Mouse (Mus musculus) G1E-ER4 (cell line): Measurements from ENCODE around the gene Rab3il1. TPM values are rescaled to one million over a fixed set of nuclear protein-coding genes. Genes with fewer than 3 reads are reported as not detected.

Experiments used
- GATA1 ChIP-seq: IDR thresholded peaks from one replicate; pipeline ENCODE4 v1.8.0; 2012; ENCODE audit warnings: low read length, inconsistent platforms
- polyA plus RNA-seq: library from polyadenylated mRNA; stranded (reverse); fragments of >175 nt; gene quantifications from 2 replicates; pipeline ENCODE4 v1.2.3, GENCODE M21; 2012

Rab3il1 gene
- polyA plus RNA-seq, 1 experiment, result 15.6 TPM

DNA sequence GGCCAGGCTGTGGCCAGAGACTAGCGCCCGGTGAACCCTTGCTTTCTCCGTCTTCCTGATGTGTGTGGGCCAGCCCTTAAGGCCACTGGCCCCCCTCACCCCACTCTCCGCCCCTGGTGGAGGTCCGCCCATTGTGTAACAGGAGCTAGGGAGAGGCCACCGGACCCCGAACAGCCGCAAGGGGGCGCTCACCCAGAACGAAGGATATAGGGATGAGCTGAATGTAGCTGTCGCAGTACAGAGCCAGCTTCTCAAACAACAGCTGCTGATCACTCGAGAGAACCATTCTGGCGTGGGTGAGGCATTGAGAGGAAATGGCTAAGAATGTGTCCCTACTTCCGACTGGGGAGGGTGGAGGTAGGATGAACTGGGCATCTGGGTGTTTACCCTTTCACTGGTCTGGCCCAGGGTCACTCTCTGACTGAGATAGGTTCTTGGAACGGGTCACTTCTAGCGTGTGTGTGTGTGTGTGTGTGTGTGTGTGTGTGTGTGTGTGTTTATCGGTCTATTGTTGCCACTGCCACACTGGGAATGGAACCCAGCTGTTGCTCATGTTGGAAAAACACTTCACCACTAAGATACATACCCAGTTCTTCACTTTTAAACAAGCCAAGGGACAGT is 8.3 kb upstream of the Rab3il1 start:
- TF ChIP-seq GATA1, result no peak

DNA sequence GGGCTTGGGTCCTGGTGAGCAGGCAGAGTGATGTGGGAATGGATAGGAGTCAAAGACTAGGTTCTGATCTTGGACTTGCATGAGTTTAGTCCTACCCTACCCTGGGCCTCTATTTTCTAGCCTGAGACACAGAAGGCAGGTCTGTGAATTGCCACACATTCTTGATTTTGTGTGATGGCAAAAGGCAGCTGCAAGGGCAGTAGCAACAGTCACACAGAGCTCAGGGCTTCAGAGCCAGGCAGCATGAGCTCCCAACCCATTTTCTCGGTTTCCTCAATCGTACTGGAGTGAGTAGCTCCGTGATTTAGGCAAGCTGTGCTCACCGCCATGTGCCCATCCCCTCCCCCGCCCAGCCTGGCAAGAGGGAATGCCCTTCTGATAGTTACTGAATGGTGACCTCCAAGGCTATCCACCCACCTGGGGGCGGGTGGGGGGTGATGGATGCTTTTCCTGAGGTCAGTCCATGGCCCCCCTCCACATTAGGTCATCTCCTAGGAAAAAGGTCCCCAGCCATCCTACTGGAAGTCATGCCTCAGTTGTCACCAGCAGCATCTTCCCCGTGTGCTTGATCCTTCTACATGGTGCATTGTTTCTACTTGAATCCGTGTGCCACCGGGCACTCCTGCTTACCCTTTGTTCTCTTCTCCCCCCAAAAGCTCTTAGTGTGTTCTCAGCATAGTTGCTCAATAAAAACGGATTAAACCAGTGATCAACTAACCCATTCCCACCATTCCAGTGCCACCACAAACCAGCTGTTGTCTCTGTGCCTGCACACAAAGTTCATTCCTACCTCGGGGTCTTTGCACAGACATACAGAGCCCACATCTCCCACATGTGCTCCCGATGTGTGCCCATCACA is 4.0 kb upstream of the Rab3il1 start:
- no peak for TF ChIP-seq GATA1

DNA sequence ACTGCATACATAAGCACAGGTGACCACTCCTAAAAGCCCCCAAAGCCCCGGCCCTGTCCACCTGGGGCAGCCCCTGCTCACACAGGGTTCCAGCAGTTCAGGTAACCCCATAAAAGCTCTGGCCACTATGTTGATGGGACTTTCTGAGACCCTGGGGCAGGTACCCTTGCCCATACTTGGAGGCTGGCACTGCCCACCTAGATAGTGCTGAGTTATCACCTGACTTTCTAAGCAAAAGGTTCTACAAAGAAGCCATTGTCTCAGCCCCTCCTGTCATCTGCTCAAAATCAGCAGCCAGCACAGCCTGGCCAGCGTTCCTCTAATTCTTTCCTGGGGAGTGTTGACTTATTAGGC is 3.4 kb upstream of the Rab3il1 start:
- TF ChIP-seq GATA1, result no peak

DNA sequence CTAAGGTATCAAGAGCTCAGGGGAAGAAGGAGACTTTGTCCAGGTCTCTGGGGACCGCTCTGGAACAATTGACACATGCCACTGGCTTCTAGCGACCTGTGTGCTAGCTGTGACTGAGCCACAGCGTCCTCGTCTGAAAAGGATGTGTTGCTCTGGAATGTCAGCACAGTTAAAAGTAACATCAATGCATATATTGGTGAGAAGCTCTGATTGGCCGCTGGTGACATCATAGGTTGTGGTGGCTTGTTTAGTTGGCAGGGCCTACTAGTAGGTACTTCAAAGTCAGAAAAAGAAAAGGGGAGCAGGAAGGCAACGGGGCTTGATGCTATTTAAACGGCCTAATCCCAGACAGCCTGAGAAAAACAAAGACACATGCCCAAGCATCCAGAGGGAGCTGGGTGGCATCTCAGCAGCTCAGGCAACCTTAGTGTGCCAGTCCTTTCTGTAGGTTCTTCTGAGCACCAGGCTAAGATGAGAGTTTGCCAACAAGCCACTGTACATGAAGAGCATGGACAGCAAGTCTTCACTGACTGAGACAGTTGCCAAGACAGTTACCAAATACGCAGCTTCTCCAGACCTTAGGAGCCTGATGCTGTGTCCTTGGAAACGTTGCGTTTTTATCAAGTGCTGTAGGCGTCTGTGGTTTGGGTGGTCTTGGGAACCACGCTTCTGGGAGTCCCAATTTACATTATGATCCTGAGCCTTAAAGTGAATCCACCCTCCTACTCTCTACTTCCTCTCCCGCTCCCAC is 2.6 kb upstream of the Rab3il1 start:
- TF ChIP-seq GATA1, result no peak

DNA sequence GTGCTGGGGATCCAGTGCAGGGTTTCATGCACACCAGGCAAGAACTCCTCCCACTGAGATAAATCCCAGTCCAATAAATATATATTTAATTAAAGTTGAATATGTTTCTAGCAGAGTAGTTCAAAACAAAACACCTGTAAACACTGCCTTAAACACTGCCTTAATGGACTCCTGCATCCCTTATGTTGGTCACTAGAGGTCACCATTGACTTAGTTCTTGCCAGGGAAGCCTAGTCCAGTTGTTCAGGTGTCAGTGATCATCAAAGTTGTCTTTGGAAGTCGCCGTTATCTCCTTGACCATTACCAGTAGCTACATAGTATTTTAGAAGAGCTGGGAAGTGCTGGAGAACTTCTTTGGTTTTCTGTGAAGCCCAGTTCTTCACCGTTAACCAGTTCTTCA is 1.1 kb upstream of the Rab3il1 start:
- no peak for TF ChIP-seq GATA1

DNA sequence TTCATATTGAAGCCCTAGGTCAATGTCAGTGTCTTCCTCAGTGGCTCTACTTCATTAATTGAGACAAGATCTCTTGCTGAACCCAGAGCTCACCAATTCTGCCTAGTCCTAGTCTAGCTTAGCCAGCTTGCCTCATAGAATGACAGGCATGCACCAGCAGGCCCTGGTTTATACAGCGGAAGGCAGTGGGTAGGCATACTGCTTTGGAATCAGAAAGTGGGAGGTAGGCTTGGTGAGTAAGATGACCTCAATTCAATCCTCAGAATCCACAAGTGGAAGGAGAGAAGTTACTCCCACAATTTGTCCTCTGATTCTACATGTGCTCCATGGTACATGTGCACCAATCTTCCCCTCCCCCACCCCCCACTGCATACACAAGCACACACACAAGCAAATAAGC is 2.2 kb downstream of the Rab3il1 start:
- no peak for TF ChIP-seq GATA1

DNA sequence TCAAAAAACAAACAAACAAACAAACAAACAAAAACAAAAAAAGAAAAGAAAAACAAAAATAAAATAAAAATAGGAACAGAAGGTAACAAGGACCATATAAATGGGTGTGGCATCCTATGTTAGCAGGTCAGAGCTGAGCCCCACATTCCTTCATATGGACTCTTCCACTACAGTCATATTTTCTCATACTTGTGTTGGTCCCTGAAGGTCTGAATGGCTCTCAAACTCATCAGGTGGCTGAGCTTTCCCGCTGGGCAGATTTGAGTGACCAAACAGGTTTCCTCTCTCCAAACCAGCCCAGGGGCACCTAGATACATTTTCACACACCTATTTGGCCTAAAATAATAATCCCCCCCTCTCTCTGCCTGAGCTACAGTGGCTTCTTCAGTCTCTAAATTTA is 9.9 kb downstream of the Rab3il1 start:
- TF ChIP-seq GATA1, result no peak

DNA sequence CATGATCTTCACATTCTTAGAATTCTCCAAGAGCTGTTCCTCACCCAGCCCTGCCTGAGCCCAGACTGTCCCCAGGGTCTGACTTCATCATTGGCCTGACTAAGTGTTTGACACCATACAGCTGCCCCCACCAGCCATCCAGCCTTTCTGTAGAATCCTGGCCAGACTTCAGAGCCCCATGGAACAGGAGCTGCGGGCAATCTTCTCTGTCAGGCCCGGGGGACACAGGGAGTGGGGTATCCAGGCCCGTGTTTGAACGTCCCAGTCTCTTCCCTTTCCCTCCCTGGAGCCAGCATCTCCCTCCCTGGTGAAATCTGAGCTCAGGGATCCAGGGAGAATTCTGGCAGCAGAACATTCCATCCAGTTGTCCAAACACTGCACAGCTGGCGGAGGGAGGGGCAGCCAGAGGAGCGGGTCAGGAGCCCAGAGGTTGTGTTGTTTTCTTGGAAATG is 11.4 kb downstream of the Rab3il1 start:
- TF ChIP-seq GATA1, result no peak

DNA sequence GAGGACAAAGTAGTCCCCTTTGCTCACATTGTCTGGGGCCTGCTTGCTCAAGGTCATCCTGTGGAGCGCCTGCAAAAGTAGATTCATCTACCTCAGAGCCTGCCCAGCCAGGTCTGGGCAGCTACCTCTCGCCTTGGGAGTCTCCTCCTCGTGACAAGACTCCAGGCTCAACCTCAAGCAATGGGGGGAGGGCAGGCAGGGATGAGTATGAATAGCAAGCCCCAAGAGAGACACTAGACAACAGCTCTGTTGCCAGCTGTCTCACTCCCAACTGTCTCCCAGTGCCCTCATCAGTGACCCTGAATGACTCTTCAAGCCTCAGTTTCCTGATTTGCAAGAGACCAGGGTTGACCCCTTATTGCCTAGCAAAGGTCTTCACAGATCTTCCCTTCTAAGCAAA is 11.9 kb downstream of the Rab3il1 start:
- TF ChIP-seq GATA1, result no peak

DNA sequence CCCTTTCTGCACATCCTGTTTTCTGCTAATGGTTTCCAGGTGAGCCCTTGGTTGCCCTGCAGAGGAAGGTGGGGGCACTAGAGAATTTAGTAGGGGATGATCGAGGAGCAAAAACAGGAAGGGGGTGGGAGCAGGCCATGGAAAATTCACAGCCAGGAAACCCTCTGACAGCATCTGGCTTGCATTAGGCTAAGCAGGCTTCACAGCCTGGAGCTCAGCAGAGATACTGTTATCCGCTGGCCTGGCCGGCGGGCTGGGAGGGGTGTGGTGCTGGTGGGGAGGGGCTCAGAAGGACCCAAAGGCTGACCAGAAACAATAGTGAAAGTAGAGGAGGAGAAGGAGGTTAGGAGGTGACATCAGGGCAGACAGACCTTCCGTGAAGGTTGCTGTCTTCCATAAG is 12.4 kb downstream of the Rab3il1 start:
- no peak for TF ChIP-seq GATA1

DNA sequence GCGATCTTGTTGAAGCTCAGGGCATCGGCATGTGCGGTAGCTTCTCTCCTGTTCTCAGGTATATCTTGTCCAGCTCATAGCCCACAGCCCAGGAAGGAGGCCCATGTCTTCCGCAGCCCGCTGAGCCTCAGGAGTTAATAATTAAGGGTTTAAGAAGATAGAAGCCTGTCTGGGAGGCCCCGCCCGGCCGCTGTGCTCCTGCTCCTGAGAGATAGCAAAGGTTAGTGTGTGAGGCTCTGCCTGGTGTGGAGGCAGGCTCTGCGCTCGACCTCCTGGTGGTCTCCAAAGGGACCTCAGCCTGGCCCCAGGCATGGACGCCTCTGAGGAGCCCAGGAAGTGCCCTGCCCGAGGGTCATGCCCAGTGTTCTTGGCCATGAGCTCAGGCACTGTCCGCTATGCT is 13.4 kb downstream of the Rab3il1 start:
- TF ChIP-seq GATA1, result no peak

DNA sequence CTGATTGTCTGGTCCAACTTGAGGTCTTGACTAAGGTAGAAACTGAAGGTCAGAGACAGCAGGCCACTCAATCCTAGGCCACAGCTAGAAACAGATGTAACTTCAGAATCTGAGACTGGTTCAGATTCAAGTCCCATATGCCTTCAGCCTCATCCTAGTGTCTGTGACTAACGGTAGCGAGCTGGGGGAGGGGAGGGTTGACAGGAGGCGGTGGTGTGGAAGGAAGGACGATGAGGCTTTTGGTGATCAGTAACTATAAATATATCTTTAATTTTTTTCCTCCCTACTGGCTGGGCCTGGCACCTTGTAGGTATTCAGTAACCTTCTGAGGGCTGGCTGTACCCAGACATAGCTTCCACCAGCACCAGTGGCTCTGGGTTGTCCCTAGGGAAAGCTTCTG is 14.0 kb downstream of the Rab3il1 start:
- TF ChIP-seq GATA1, result no peak

DNA sequence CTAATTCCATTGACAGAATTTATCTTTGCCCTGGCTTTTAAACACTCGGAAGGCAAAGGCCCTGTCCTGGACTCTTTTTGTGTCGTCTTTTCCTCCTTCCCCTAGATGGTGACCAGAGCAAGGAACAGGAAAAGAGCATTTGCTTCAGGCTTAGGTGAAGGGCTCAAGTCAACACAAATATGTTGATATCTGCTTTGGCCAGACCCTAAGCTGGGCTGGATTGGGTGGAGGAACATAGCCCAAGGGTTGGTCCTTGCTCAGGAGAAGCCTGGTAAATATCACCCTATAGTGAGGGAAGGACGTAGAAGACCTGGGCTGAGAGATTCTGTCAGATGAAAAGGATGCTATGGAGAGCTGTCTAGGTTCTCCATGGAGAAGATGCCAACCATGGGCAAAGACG is 14.7 kb downstream of the Rab3il1 start:
- TF ChIP-seq GATA1, result no peak

DNA sequence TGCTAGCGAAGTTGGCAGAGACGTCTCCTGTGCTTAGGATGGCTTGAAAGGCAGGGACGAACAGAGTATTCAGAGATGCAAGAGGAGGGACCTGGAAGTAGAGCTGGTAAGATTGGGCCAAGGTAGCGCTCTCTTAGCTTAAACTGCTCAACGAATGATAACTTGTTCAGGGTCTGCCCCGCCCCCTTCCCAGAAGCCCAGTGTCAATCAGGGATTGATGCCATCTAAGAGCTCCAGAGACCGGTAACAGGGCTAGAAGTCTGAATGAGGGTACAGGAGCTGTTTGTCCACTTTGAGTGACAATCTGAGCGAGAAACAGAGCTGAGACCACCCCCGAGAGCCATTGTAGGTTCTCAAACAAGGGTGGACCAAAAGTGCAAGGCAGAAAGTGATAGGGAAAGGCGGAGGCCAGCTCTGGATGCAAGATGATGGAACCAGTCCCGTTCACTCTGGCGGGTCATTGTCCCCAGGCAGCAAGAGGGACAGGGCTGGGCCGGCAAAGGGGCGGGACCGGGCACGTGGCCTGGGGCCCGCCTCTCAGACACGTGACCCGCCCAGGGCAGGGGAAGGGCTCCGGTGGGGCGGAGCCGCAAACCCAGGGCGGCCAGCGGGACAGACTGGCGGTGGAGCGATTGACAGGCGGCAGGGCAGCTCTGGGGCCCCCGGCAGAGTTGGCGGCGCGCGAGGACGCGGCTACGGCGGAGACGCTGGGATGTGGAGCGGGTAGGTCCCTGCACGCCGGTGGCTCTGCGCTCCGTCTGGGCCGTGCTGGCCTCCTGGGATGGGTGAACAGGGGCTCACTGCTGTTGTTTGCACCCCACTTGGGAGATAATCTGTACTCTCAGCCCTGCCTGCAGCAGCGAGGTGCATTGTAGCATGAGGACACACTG is 16.4 kb downstream of the Rab3il1 start:
- TF ChIP-seq GATA1, result no peak

DNA sequence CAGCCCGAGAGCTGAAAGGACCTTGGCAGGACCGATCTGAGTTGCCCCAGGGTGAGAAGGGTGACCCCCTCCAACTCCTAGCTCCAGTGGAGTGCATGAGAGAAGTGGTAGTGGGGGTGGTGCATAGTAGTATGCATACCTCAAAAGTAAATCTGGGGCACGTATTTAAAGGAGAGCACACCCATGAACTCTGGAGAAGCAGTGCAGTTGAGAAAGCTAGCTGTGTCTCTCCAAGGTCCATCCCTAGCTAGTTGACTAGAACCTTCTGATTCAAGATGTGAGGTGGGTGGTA is 17.0 kb downstream of the Rab3il1 start:
- no peak for TF ChIP-seq GATA1

DNA sequence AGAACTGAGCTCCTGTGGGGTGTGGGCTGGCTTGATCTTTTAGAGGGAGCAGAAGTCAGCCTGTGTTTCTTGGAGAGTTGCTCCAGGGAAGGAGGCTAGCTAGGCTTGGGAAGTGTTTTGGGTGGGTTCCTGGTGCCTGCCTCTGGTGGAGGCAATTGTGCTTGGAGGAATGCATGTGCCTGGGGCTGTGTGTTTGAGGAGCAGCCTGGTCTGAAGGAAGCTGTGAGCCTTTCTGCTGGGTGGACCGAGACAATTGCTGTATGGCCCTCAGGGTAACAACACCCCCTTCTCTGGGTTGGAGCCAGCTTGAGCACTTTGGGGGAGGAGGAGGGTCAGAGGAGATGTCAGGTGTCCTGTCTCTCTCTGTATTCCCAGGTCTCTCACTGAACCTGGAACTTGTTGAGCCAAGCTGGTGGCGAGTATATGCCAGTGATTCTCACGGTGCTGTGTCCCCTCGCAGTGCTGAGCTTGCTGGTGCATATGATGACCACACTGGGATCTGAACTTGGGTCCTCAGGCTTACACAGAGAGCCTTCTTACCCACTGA is 17.8 kb downstream of the Rab3il1 start:
- TF ChIP-seq GATA1, result no peak
